Mouse (Mus musculus): ENCODE measurements around the gene Coro2b. TPM values are rescaled to one million over a fixed set of nuclear protein-coding genes. Genes with fewer than 3 reads are reported as not detected.
A peak's percentile ranks its signal among the peaks of the same experiment; 100 is the strongest.

The Coro2b gene
- polyA plus RNA-seq, 1 experiment from 2014 or later: 5.8 TPM

- Histone ChIP-seq H3K9ac (no peak overlapping the region), H3K27ac (ENCODE audit: poor library complexity, severe bottlenecking) (no peak overlapping the region), H3K4me1 (replicated peaks) (no peaks in the 10 kb centered on the region), H3K4me2 (no peak overlapping the region), H3K4me3 (no peak overlapping the region), H3K36me3 (no peaks in the 10 kb centered on the region), H3K27me3 (replicated peaks) (no peaks in the 10 kb centered on the region), H3K9me3 (replicated peaks) (no peaks in the 10 kb centered on the region)
- 76% methylated on average over 9 of the region's 9 CpGs for WGBS
- ATAC-seq (ENCODE audit: insufficient number of reproducible peaks, low FRiP score): no peak
Observed at GRCm38 (mm10) chr9:62389735-62390134, 147.1 kb downstream of the Coro2b start.

DNA sequence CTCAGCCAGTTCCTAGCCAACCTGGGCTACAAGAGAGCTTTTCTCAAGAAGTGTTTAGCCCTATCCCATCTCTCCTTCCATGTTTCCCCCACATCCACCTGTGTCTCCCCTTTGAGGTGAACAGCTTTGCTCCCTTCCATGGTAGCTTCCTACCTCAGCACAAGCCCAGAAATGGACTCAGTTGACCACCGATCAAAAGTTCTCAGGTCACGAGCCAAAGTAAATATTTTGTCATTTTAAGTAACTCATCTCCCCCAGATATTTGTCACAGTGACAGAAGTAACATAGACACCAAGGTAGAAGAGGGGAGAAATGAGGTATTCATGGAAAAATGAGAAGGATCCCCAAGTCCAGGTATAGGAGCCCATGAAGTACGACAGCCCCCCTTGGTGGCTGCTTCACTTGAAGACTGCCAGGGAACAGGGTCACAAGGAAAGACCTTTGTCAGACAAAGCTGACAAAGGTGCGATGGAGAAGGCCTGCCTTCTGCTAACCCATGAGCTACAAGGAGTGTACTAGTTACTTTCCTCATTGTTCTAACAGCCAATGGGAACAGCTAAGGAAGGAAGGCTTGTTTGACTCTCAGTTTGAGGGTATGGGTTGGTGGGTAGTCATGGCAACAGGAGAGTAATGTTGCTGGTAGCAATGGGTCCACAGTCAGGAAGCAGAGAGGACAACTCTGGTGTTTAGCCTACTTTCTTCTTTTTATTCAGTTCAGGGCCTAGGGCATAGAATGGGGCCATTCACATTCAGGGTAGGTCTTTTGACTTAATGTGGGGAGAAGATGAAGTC lies 150.9 kb downstream of the Coro2b start:
- no peak overlapping the region for H3K4me2 ChIP-seq
- H3K9me3 ChIP-seq (replicated peaks): no peaks in the 10 kb centered on the region
- no peak for ATAC-seq (ENCODE audit: insufficient number of reproducible peaks, low FRiP score)
- H3K4me1 ChIP-seq (replicated peaks): peaks cover 16% of the 10 kb centered on the region
- H3K4me3 ChIP-seq: no peak overlapping the region
- no peak overlapping the region for H3K9ac ChIP-seq
- no peaks in the 10 kb centered on the region for H3K36me3 ChIP-seq
- WGBS: 82% methylated on average over 4 of the region's 4 CpGs
- no peaks in the 10 kb centered on the region for H3K27me3 ChIP-seq (replicated peaks)
- no peak overlapping the region for H3K27ac ChIP-seq (ENCODE audit: poor library complexity, severe bottlenecking)

DNA sequence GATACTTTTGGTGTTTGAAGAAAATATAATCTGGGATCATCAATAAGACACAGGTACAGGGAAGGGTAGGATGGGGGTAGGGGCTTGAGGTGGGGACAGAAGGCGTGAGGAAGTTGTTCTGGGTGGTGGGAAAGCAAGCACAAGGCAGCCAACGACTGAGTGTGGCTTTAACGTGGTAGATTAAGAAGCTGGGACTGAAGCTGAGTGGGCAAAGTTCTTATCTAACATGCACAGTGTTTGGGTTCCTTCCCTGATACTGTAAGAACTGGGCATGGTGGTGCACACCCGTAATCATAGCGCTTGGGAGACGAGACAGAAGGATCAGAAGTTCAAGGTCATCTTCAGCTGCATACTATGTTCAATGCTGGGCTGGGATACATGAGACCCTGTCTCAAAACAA lies 151.8 kb downstream of the Coro2b start:
- Histone ChIP-seq H3K4me2 (no peak overlapping the region), H3K9ac (no peak overlapping the region), H3K9me3 (replicated peaks) (no peaks in the 10 kb centered on the region), H3K4me1 (replicated peaks) (peaks cover 23% of the 10 kb centered on the region), H3K27ac (ENCODE audit: poor library complexity, severe bottlenecking) (no peak overlapping the region), H3K27me3 (replicated peaks) (no peaks in the 10 kb centered on the region), H3K4me3 (no peak overlapping the region), H3K36me3 (peaks cover 7% of the 10 kb centered on the region)
- no peak for ATAC-seq (ENCODE audit: insufficient number of reproducible peaks, low FRiP score)
- WGBS: 63% methylated on average over 6 of the region's 6 CpGs

DNA sequence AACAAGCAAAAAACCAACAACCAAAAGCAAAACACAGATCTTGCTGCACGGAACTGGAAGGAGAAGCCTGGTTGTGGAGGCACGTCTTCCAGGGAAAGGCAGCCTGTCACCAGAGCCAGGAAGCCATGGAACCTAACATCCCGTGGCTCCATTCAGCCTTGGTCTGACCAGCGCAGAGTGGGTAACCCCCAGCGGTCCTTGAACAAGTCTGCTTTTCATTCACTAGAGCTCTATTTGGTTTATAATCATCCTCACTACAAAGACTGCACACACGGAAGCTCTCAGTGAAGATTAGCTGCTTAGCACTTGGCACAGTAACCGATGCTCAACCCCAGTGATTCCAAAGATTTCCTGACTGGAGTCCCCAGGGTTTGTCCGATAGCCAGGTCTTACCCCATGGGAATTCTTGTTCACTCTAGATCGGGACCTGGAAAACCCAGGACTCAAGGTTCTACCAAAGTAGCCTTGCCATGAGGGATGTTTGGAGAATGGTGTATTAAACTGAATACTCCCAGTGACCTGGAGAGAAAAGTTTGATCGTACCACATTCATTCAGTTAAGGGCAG lies 154.2 kb downstream of the Coro2b start:
- Histone ChIP-seq H3K4me2 (no peak overlapping the region), H3K9ac (no peak overlapping the region), H3K4me3 (no peak overlapping the region), H3K36me3 (peaks cover 27% of the 10 kb centered on the region), H3K27ac (ENCODE audit: poor library complexity, severe bottlenecking) (no peak overlapping the region), H3K27me3 (replicated peaks) (no peaks in the 10 kb centered on the region), H3K9me3 (replicated peaks) (no peaks in the 10 kb centered on the region), H3K4me1 (replicated peaks) (peaks cover 23% of the 10 kb centered on the region)
- WGBS: 75% methylated on average over 10 of the region's 10 CpGs
- no peak for ATAC-seq (ENCODE audit: insufficient number of reproducible peaks, low FRiP score)

DNA sequence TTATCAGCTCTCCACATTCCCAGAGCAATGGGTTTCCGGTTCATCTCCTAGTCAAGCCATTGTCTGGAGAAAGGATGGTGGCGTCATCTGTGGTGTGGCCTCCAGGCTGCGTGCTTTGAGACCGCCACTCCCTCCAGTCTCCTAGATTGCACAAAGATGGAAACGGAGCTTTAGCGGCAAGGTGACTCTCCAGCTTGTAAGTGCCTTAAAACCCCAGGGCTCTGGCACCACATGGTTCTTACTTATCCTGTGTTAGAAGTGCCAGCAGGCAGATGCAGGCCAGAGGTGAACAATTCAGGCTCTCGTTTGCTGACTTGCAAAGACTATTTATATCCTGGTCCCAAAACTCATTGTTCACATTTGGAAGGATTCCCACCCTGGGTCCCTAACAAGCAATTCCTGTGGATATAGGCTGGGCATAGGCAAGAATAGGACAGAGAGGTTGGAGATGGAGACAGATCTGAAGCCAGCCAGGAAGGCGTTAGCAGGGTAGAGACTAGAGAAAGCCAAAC lies 155.4 kb downstream of the Coro2b start:
- peak; percentile 62; the same call in 1 of the 2 replicates for ATAC-seq (ENCODE audit: insufficient number of reproducible peaks, low FRiP score)
- Histone ChIP-seq H3K4me1 (replicated peaks) (peaks cover 23% of the 10 kb centered on the region), H3K9me3 (replicated peaks) (no peaks in the 10 kb centered on the region), H3K36me3 (peaks cover 39% of the 10 kb centered on the region), H3K4me3 (no peak overlapping the region), H3K27ac (ENCODE audit: poor library complexity, severe bottlenecking) (peak overlapping the region; percentile 67), H3K4me2 (no peak overlapping the region), H3K27me3 (replicated peaks) (no peaks in the 10 kb centered on the region), H3K9ac (no peak overlapping the region)
- WGBS: 29% methylated on average over 8 of the region's 8 CpGs

GRCm38 (mm10) chr9:62380351-62380750 lies 156.5 kb downstream of the Coro2b start:
- no peaks in the 10 kb centered on the region for H3K9me3 ChIP-seq (replicated peaks)
- WGBS: 67% methylated on average over 5 of the region's 5 CpGs
- peaks cover 50% of the 10 kb centered on the region for H3K36me3 ChIP-seq
- no peak overlapping the region for H3K9ac ChIP-seq
- H3K4me2 ChIP-seq: no peak overlapping the region
- H3K27me3 ChIP-seq (replicated peaks): no peaks in the 10 kb centered on the region
- H3K4me3 ChIP-seq: no peak overlapping the region
- peak overlapping the region; percentile 67; the same call in 1 of the 2 replicates for H3K27ac ChIP-seq (ENCODE audit: poor library complexity, severe bottlenecking)
- peaks cover 23% of the 10 kb centered on the region for H3K4me1 ChIP-seq (replicated peaks)
- ATAC-seq (ENCODE audit: insufficient number of reproducible peaks, low FRiP score): no peak

GRCm38 (mm10) chr9:62377897-62378296 lies 158.9 kb downstream of the Coro2b start:
- 90% methylated on average over 10 of the region's 10 CpGs for WGBS
- H3K27ac ChIP-seq (ENCODE audit: poor library complexity, severe bottlenecking): no peak overlapping the region
- peaks cover 72% of the 10 kb centered on the region for H3K36me3 ChIP-seq
- ATAC-seq (ENCODE audit: insufficient number of reproducible peaks, low FRiP score): no peak
- H3K4me3 ChIP-seq: no peak overlapping the region
- no peak overlapping the region for H3K9ac ChIP-seq
- no peaks in the 10 kb centered on the region for H3K9me3 ChIP-seq (replicated peaks)
- no peak overlapping the region for H3K4me2 ChIP-seq
- H3K4me1 ChIP-seq (replicated peaks): peaks cover 38% of the 10 kb centered on the region
- no peaks in the 10 kb centered on the region for H3K27me3 ChIP-seq (replicated peaks)

DNA sequence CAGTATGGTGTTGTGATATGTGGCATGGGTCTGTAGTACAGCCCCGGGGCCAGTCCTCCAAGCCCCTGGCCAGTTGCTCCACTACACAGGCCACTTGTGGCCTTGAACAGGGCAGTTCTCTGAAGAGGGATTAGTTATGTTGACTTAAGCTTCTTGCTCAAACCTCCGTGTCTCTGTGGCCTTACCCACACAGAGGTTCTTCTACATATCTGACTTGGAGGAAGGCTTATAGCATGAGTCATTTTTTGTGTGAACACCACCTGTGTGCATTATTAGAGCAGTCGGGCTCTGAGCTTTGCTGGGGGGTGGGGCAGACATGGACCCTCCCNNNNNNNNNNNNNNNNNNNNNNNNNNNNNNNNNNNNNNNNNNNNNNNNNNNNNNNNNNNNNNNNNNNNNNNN lies 162.6 kb downstream of the Coro2b start:
- Histone ChIP-seq H3K4me2 (no peak overlapping the region), H3K4me1 (replicated peaks) (peaks cover 44% of the 10 kb centered on the region), H3K9me3 (replicated peaks) (no peaks in the 10 kb centered on the region), H3K9ac (no peak overlapping the region), H3K4me3 (no peak overlapping the region), H3K36me3 (peaks cover 74% of the 10 kb centered on the region), H3K27ac (ENCODE audit: poor library complexity, severe bottlenecking) (no peak overlapping the region), H3K27me3 (replicated peaks) (no peaks in the 10 kb centered on the region)
- 77% methylated on average over 3 of the region's 3 CpGs for WGBS
- ATAC-seq (ENCODE audit: insufficient number of reproducible peaks, low FRiP score): no peak

GRCm38 (mm10) chr9:62373222-62374123 lies 163.4 kb downstream of the Coro2b start:
- Histone ChIP-seq H3K4me2 (no peak overlapping the region), H3K9ac (0 out of 2 replicates have a peak overlapping the region, but pooled peaks have one; percentile 14), H3K27ac (ENCODE audit: poor library complexity, severe bottlenecking) (no peak overlapping the region), H3K9me3 (replicated peaks) (no peaks in the 10 kb centered on the region), H3K4me1 (replicated peaks) (peaks cover 52% of the 10 kb centered on the region), H3K27me3 (replicated peaks) (no peaks in the 10 kb centered on the region), H3K36me3 (peaks cover 69% of the 10 kb centered on the region), H3K4me3 (no peak overlapping the region)
- ATAC-seq (ENCODE audit: insufficient number of reproducible peaks, low FRiP score): no peak
- 59% methylated on average over 18 of the region's 18 CpGs for WGBS

DNA sequence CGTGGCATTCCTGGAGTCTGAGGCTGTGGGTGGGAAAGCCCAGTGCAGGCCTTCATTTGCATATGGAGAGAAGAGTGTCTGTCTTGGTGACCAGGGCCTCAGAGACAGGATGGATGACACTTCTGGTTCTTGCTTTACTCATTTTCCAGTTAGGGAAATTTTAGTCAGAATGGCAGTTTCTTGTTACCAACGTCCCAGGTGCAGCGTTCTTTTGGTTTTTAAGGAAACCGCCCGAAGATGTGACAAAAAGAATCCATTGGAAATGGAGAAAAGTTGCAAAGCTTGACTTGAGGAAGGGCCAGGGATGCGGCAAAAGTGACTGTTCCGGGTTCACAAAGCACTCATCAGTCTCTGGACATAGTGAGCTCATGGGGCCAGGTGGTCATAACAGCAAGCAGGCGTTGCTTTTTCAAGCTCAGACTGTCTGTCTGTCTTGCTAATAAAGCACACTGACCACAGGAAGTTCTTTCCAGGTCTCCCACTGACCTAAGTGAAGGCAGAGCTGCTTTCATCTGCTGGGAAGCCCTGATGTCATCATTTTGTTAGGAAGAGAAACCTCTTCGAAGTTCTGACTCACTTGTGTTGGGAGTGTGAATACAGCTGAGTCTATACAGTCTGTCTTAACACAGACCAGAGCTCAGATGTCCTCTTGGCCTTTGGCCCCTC lies 164.2 kb downstream of the Coro2b start:
- H3K4me1 ChIP-seq (replicated peaks): peaks cover 60% of the 10 kb centered on the region
- peaks cover 63% of the 10 kb centered on the region for H3K36me3 ChIP-seq
- WGBS: 76% methylated on average over 9 of the region's 9 CpGs
- no peak overlapping the region for H3K27ac ChIP-seq (ENCODE audit: poor library complexity, severe bottlenecking)
- H3K27me3 ChIP-seq (replicated peaks): no peaks in the 10 kb centered on the region
- 0 out of 2 replicates have a peak overlapping the region, but pooled peaks have one; percentile 14 for H3K9ac ChIP-seq
- no peaks in the 10 kb centered on the region for H3K9me3 ChIP-seq (replicated peaks)
- no peak for ATAC-seq (ENCODE audit: insufficient number of reproducible peaks, low FRiP score)
- H3K4me2 ChIP-seq: no peak overlapping the region
- H3K4me3 ChIP-seq: no peak overlapping the region

Measured in heart, embryonic 12.5 days (tissue).